Mouse (Mus musculus) retina, postnatal 7 days (tissue): ENCODE measurements around the gene Lck.
A peak's percentile ranks its signal among the peaks of the same experiment; 100 is the strongest.

Source experiments
- DNase-seq: peaks from one replicate; pipeline ENCODE4 v3.0.0-alpha.2; 2012; ENCODE audit warnings: low read depth, low spot score

Gene Lck

GRCm38 (mm10) chr4:129573430-129573829 lies at the start of gene Lck:
Gene Lck, minus strand, starts transcription at chr4:129573641.
- DNase-seq = no peak

- no peak for DNase-seq
Observed at GRCm38 (mm10) chr4:129622803-129623535, 49.5 kb upstream of the Lck start.

GRCm38 (mm10) chr4:129622120-129622802 lies 48.8 kb upstream of the Lck start:
- no peak for DNase-seq

GRCm38 (mm10) chr4:129621283-129621841 lies 47.9 kb upstream of the Lck start:
- DNase-seq = no peak

- no peak for DNase-seq
Observed at GRCm38 (mm10) chr4:129620419-129621282, 47.2 kb upstream of the Lck start.

GRCm38 (mm10) chr4:129618786-129619691 lies 45.6 kb upstream of the Lck start, which contains the start of gene Iqcc:
Gene Iqcc, minus strand, starts transcription at chr4:129619099.
- peak; percentile 88 for DNase-seq

GRCm38 (mm10) chr4:129618031-129618430 lies 44.6 kb upstream of the Lck start:
- DNase-seq = no peak

DNA sequence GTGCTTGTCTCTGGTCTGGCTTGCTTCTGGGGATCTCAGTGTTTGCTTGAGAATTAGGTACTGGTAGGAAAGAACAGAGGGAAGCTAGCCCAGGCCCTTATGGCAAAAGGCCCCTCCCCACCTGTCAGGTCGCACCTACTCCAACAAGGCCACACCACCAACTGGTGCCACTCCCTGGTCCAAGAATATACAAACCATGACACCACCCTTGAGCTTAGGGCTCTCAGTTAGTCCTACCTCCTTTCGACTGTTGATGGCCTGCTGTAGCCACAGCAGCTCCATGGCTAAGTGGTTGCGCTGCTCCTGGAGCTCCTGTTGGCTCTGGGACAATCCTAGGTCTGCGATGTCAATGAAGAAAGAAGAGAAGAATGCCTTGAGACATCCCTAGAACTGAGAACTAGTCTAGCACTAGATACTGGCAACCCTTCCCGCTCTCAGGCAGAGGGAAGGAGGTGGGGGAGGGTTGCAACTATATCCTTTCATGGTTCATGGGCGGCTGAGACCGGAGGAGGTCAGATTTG lies 43.7 kb upstream of the Lck start:
- DNase-seq = no peak

GRCm38 (mm10) chr4:129616631-129617030 lies 43.2 kb upstream of the Lck start:
- DNase-seq = no peak

DNA sequence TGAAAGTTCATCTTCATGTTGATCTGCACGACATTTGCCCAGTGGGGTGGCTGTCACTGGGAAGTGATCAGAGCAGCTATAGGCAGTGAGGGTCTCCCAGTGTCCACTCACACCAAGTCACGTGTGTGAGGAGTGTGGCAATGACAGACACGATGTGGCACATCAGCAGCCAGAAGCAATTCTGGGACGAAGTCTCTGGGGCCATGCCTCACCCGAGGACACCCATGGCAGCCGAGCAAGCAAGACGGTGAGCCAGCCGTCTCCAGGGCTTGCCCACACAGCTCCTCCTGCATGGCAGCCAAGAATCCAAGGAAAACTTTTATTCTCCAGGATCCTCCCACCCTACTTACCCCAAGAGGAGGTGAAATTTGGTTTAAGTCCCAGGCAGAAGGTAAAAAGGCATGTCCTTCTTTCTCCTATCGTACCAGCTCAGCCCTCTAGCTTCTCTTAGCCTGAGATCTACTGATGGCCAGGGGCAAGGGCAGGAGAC lies 42.4 kb upstream of the Lck start:
- DNase-seq = no peak

- DNase-seq = no peak
Observed at GRCm38 (mm10) chr4:129614093-129614492, 40.7 kb upstream of the Lck start, which contains the start of gene Dcdc2b. Gene Dcdc2b, minus strand, starts transcription at chr4:129614257.

DNA sequence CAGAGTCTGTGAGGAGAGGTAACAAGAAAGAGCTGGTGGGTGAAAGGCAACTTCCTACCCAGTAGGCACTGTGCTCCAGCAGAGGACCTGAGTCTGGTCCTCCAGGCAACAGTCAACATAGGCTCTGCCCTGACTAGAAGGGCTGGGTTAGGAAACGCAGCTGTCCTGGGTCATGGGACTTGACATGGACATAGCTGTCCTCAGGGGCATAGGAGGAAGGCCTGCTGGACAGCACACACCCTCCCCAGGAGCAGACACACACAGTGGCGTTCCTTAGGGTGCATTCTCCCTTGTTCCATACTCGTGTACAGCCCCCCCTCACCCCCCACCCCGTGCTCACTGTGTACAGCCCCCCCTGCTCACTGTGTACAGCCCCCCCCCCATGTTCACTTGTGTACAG lies 37.0 kb upstream of the Lck start:
- no peak for DNase-seq

- no peak for DNase-seq
Observed at GRCm38 (mm10) chr4:129610026-129610425, 36.6 kb upstream of the Lck start.

GRCm38 (mm10) chr4:129609139-129609631 lies 35.7 kb upstream of the Lck start:
- no peak for DNase-seq

GRCm38 (mm10) chr4:129608426-129609025 lies 35.1 kb upstream of the Lck start:
- DNase-seq = peak; percentile 79

DNA sequence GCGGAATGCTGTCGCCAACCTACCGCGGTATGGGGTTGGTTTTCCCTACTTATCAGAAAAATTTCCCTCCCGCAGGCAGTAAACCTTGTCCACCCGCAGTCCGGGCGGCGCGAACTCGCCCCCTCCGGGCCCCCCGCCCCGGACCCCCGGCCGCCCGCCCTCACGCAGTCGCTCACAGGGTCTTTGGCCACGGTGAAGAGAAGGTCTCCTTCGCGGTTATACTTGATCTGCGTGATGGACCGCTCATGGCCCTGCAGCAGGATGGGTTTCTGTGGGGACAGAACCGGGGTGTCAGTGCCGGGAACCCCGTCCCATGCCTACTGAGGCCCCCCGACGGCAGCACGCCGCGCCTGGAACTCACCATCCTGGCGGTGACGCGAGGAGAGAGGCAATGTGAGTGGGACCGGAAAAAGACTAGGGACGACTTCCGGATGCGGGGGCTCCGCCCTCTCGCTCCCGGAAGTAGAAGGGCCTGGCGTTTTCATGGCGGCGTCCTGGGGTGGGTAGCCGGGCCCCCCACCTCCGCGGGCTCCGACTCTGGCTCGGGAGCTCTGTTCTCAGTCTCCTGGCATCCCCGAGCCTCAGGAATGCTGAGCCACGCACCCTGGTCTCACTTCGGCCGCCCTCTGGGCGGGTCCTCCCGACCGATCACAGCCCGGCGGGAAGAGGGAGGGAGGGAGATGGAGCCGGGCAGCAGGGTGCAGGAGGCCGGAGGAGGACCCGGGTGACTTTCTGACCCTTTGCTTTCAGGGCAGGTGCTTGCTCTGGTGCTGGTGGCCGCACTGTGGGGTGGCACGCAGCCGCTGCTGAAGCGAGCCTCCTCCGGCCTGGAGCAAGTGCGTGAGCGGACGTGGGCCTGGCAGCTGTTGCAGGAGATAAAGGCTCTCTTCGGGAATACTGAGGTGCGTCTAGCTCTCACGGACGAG lies 27.1 kb upstream of the Lck start, which contains the start of the genes Eif3i and Tmem234:
Gene Eif3i, minus strand, starts transcription at position 416 of the 926 bp plus-strand sequence.
Gene Tmem234, plus strand, starts transcription at position 436 of the 926 bp plus-strand sequence.
- DNase-seq = peak; percentile 68

DNA sequence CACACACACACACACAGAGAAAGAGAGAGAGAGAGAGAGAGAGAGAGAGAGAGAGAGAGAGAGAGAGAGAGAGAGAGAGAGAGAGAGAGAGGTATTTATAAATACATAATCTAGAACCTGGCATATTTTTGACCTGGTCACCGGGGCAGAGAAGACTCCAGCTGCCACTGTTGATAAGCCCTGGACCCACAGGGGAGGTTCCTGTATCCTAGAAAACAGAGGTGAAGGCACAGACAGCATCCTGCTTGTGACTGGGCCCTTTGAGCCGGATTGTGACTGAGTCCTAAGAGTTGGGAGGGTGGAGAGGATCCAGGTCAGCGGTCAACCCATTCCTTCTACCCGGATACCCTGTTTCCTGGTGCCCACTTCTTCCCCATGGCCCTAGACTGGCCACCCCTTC lies 15.4 kb upstream of the Lck start:
- no peak for DNase-seq

DNA sequence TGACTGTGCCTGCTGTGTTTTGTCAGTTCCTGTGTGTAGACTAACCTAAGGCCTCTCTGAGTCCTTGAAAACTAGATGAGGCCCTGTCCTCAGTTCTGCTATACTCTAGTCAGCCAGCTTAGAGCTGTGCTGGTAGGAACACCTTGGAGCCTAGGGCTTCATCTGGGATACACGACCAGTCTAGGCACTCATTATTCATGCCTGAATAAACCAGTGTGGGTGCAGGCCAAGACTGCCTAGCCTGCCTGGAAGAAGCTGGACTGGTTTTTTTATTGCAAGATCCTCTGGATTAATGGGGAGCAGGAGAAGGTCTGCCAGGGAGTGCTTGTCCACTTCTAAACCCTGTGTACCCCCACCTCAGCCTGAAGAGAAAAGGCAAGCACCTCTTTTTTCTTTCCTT lies 13.5 kb upstream of the Lck start:
- no peak for DNase-seq
